Mouse (Mus musculus) layer of hippocampus, adult 2 months (tissue): ENCODE results near the gene Spint2. TPM values are rescaled to one million over a fixed set of nuclear protein-coding genes. Genes with fewer than 3 reads are reported as not detected.
A peak's percentile ranks its signal among the peaks of the same experiment; 100 is the strongest.
"Not testable (repeated sequence)": the region's sequence is repeated elsewhere in the genome, so short reads cannot be mapped to it uniquely, and the experiment has no call there.

Experiments
- DNase-seq, 2 experiments: peaks; one replicate each; pipeline ENCODE4 v3.0.0; 2022; ENCODE audit warnings: low spot score in 2 of 2
- H3K27ac ChIP-seq: fragments of 200-600 bp; 2 replicates; pipeline ENCODE4 v1.8.1; 2022
- H3K4me3 ChIP-seq: fragments of 200-600 bp; 2 replicates; pipeline ENCODE4 v1.8.1; 2022; ENCODE audit warnings: mild to moderate bottlenecking
- CTCF ChIP-seq: fragments of 200-600 bp; conservative IDR thresholded peaks from 2 replicates; pipeline ENCODE4 v1.8.1; 2022; ENCODE audit warnings: antibody characterized with exemption, mild to moderate bottlenecking, moderate library complexity
- total RNA-seq, 2 experiments: library from RNA; stranded (reverse); gene quantifications; 2 replicates each; pipeline ENCODE4 v1.2.3; 2021

Gene Spint2
- total RNA-seq, 2 experiments from 2014 or later: 18.3 to 21.7 TPM

DNA sequence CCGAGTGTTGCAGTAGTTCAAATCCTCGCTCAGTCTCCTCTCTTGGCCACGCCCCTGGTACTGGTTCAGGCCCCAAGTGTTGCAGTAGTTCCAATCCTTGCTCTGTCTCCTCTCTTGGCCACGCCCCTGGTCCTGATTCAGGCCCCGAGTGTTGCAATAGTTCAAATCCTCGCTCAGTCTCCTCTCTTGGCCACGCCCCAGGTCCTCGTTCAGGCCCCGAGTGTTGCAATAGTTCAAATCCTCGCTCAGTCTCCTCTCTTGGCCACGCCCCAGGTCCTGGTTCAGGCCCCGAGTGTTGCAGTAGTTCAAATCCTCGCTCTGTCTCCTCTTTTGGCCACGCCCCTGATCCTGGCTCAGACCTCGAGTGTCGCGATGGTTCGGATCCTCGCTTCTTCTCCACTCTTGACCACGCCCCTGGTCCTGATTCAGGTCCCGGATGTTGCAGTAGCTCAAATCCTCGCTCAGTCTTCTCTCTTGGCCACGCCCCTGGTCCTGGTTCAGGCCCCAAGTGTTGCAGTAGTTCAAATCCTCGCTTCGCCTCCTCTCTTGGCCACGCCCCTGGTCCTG, 69.4 kb downstream of the Spint2 start:
- Histone ChIP-seq H3K27ac (no peak overlapping the region), H3K4me3 (no peak overlapping the region)
- DNase-seq: no peak
- no peak for TF ChIP-seq CTCF

DNA sequence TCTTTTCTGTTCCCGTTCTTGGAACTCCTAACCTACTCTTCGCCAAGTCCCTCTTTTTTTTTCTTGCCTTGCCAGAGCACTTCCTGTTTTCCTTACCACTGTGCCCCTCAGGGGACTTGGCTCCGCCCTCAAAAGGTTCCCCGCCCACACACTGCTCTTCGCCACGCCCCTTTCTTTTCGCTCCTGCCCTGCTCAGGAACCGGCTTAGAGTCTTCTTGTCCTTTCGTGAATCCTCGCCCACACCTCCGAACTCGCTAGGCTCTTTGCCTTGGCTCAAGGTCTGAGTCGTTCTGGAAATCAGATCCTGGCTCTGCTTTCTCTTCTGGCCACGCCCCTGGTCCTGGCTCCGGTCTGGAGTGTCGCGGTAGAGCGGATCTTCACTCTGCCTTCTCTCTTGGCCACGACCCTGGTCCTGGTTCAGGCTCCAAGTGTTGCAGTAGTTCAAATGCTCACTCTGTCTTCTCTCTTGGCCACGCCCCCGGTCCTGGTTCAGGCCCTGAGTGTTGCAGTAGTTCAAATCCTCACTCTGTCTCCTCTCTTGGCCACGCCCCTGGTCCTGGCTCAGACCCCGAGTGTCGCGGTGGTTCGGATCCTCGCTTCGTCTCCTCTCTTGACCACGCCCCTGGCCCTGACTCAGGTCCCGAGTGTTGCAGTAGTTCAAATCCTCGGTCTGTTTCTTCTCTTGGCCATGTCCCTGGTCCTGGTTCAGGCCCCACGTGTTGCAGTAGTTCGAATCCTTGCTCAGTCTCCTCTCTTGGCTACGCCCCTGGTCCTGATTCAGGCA, 70.1 kb downstream of the Spint2 start:
- Histone ChIP-seq H3K27ac (peak overlapping the region; percentile 56; the same call in 1 of the 2 replicates), H3K4me3 (peak overlapping the region; percentile 45)
- DNase-seq: peak; percentile 36 to 38
- no peak for TF ChIP-seq CTCF

DNA sequence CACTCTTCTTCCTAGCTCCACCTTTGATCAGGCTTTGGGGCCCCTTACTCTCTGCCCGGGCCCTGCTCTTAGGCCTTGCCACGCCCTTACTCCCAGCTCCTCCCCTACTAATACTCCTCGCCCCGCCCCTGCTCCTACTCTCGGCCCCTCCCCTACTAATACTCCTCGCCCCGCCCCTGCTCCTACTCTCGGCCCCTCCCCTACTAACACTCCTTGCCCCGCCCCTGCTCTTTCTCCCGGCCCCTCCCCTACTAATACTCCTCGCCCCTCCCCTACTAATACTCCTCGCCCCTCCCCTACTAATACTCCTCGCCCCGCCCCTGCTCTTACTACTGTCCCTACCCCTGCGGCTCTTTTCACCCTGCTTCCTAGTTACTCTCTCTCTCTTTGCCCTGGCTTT, 70.7 kb downstream of the Spint2 start:
- Histone ChIP-seq H3K4me3 (peak overlapping the region; percentile 45), H3K27ac (peak overlapping the region; percentile 56; the same call in 1 of the 2 replicates)
- not testable (repeated sequence) for DNase-seq

Other genes starting within 250 kb of the Spint2 start
- gene Ryr1, start 156.7 kb downstream of the Spint2 start, total RNA-seq: 10 to 100 TPM; 19.6 to 23.3 TPM
- gene Rasgrp4, start 147.1 kb downstream of the Spint2 start, total RNA-seq: under 1 TPM; 0.91 to 0.97 TPM
- 10 to 100 TPM; 28.1 to 29.3 TPM for gene Fam98c, start 125.7 kb downstream of the Spint2 start, total RNA-seq
- gene Ggn, start 111.7 kb downstream of the Spint2 start, total RNA-seq: under 1 TPM; 0.88 to 0.95 TPM
- 10 to 100 TPM; 46.9 to 48.1 TPM for gene Spred3, start 111.5 kb downstream of the Spint2 start, total RNA-seq
- 100 to 1,000 TPM; 131 to 133 TPM for gene Psmd8, start 101.2 kb downstream of the Spint2 start, total RNA-seq
- 1 to 10 TPM; 1.2 to 2.4 TPM for gene Catsperg1, start 67.9 kb downstream of the Spint2 start, total RNA-seq
- gene Kcnk6, start 49.4 kb downstream of the Spint2 start, total RNA-seq: 1 to 10 TPM; 2.2 to 2.4 TPM
- 10 to 100 TPM; 40.7 to 42.9 TPM for gene Yif1b, start 43.6 kb downstream of the Spint2 start, total RNA-seq
- gene 2200002D01Rik, start 33.4 kb downstream of the Spint2 start, total RNA-seq: under 1 TPM in 1 of 2 experiments, not detected in 1; 0.36 TPM
- 10 to 100 TPM; 20.8 to 21.6 TPM for gene Ppp1r14a, start 7.4 kb upstream of the Spint2 start, total RNA-seq
- 100 to 1,000 TPM; 106 to 113 TPM for gene Dpf1, start 22.0 kb upstream of the Spint2 start, total RNA-seq
- 100 to 1,000 TPM; 240 to 260 TPM for gene Sipa1l3, start 236.7 kb upstream of the Spint2 start, total RNA-seq